Mouse (Mus musculus) lung, postnatal 36 days (tissue): Measurements from ENCODE around the gene Dirc2.
A peak's percentile ranks its signal among the peaks of the same experiment; 100 is the strongest.

Experiments used
- DNase-seq: peaks from one replicate; pipeline ENCODE4 v3.0.0; 2022; ENCODE audit warnings: mixed read lengths

Gene Dirc2

DNA sequence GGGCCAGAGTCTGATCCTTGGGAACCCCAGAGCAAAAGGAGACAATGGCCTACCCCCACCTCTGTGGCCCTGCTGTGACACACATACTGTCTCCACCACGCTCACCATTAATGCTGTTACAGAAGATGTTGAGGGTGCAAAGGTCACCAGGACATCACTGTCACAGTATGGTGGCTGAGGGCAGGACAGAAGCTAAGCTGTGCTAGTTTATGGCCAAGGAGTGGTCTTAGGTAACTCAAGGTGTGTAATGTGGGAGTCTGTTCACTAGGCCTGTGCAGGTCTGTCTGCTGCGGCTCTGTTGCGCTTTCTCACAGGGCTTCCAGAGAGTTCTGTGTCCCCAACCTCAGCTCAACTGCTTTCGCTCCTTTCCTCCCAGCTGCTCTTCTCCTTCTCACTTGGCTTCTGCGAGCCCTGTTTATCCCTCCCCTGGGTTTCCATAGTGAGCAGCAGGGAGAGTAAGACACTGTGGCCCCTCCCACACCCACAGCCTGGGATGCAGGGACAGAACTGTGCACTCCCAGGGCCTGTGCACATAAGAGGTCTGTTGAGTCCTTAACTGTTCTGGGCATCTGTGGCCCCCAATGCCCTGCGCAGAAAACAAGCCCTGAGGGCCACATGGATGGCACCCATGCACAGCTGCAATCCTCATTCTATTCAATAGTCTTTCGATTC, 30.9 kb downstream of the Dirc2 start:
- DNase-seq, result no peak

DNA sequence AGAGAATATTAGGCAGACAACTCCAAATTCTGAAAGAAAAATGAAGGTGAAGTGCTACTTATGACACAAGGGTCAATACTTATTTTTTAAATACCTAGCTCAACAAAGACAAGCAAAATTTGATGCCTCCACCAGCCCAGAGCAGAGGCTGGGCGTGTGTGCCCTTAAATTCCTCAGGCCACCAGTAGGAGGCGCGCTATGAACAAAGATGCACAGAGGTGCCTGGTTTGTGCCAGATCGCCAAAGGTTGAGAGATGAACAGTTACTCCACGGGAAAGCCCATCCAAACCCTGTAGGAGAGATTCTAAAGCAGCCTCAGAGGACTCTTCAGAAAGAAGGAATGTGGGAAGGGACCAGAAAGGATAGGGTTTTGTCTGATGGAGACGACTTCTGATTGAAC, 35.1 kb downstream of the Dirc2 start:
- DNase-seq, result peak; percentile 78

DNA sequence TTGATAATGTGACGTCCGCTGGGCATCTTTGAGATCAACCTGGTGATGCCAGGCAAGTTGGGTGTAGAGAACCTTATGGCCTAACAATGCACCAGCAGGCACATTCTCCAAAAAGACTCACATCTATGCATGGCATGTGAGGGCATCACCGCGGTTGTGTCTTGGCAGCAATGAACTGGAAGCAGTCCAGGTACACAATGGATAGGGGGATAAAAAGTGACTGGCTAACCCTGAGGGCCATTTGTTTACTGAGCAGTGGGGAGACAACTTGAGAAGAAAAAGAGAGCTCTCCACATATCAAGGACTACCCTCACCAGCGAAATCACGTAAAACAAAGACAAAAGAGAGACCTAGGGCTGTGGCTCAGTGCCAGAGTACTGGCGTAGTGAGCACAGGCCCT, 37.1 kb downstream of the Dirc2 start:
- DNase-seq, result no peak

DNA sequence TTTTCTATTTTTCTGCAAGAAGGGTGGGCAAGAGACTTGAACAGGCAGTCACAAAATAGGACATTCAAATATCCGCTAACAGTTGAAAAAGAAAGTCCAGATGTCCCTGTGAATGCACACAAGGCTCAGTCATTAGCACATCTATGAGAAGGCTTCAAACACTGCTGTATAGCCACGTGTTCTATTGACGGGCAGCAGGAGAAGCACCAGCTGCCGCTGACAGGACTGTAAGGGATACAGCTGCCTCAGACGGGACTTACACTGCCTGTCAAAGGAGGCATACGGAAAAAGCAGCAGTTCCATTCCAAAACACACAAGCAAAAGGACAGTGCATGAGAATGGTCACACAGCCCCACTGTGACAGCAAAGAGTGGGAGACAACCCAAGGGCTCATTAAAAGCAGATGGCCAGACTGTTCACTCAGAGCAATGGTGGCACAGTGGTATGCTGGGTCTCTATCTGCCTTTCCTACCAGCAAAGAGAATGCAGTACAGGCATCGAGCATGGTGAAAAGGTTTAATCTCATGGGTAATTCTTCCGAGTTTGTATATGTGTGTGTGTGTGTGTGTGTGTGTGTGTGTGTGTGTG, 39.9 kb downstream of the Dirc2 start:
- DNase-seq, result peak; percentile 8

DNA sequence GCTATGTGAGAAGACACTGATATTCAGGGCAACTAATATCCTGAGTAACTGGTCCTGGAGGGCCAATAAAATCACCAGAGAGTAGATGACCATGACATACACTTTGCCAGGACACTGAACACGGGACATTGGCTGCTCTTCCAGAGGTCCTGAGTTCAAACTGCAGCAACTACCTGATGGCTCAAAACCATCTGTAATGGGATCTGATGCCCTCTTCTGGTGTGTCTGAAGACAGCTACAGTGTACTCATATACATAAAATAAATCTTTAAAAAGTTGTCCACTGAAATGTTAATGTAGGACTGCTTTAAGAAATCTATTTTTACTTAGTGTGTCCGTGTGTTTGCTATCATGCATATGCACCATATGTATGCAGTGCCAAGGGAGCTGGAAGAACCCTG, 42.6 kb downstream of the Dirc2 start:
- no peak for DNase-seq

DNA sequence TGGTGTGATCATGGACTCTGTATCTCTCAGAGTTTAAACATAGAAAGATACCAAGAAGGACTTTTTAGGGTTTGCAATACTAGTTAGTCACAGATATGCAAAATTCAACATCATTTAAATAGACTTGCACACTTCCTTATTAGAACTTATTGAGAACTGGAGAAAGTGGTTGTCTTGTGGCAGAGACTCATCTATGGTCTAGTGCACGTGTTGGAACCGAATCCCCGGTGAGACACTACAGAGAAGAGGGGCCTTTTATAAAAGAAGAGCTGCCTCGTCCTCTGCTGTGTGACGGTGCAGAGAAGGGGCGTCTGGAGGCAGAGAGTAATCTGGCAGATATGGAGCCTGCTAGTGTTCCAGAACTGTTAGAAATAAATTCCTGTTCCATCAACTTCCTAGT, 44.6 kb downstream of the Dirc2 start:
- no peak for DNase-seq

DNA sequence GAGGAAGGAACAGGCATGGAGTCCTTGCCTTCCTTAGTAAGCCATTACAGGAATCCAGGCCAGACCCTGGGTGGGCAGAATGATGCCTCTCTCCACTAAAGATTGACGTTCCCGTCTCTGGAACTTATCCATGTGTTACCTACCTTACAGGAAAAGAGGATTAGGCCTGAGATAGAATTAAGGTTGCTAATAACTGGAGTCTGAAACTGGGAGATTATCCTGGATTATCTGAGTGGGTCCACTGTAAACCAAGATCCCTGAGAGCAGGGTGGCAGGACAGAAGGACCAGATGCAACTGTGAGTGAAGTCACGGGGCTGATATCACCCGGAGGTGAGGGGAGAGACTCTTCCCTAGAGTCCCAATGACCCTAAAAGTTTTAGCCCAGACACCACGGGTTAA, 51.4 kb downstream of the Dirc2 start:
- DNase-seq, result no peak

DNA sequence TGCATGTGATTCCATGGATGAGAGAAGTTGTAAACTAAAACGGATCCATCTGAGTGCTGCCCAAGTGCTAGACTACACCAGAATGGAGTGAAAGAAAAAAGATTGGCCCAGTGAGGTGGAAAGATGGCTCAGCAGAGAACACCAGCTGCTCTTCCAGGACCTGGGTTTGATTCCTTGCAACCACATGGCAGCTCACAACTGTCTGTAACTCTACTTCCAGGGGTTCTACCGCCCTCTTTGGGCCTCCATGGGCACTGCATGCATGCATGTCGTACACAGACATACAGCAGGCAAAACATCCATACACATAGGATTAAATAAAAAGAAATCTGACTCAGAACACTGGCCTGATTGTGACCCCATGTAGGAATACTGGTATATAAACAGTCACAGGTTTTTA, 52.9 kb downstream of the Dirc2 start:
- no peak for DNase-seq

DNA sequence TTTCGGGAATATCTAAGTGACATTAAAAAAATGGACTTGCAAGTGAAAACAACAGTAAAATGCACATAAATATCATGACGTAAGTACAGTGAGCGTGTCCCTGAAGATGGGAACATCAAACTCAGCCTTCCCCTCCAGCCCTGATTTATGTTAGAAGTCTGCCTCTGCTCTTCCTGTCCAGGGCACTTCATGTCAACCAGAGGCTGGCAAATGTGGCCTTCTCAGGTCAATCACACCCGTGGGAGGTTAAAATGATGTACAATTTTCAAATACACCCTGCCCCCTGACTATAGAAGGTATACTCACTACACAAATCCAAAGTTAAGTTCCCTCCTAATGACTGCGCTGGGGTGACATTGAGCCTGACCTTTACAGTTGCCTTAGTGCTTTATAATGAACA, 53.4 kb downstream of the Dirc2 start:
- no peak for DNase-seq

DNA sequence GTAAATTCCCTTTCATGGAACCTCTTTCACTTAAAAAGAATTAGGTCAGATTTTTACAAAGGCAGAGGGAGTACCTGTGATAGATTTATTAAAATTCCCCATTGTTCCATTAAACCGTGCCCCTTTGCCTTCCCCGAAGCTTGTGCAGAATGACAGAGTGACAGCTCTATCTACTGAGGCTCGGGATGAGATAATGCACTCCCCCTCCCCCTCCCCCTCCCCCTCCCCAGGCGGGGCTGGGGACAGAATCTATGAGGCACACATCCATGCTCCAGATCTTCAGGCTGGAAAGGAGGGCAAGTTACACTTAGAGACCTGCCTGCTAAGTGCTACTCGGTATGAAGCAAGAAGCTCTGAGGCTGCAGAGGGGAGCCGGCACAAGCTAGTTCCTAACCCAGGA, 53.8 kb downstream of the Dirc2 start:
- DNase-seq, result no peak

DNA sequence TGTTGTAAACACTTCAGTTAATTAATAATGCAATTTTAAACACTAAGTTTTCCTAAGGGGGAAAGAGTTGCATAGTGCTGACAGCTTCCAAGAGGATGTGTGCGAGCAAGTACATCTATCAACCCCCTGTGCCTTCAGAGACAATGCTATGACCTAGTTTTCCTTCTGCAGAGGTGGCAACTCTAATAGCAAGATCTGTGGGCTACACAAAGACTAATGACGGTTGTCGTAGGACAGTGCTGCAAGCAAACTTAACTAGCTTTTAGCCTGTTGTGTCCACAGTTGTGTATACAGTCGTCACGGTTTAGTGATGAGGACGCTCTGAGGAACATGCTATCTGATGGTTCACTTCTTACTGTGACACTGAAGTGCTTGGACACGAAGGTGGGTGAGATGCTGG, 54.5 kb downstream of the Dirc2 start:
- no peak for DNase-seq

DNA sequence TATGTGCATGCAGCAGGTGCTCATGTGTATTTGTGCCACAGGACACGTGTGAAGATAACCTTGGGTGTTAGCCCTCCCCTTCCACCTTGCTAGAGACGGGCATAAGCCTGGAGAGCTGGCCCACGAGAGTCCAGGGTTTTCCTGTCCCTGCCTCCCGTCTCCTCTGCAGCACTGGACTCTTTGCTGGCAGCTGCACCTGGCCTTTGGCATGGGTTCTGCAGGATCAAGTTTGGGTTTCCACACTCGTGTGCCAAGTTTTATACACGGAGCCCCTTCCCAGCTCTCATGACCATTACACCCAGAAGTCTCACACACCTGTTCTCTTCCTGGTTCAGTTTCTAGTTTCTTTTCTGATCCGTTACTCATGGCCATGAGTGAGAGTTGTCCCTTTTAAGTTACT, 55.5 kb downstream of the Dirc2 start:
- DNase-seq, result no peak

DNA sequence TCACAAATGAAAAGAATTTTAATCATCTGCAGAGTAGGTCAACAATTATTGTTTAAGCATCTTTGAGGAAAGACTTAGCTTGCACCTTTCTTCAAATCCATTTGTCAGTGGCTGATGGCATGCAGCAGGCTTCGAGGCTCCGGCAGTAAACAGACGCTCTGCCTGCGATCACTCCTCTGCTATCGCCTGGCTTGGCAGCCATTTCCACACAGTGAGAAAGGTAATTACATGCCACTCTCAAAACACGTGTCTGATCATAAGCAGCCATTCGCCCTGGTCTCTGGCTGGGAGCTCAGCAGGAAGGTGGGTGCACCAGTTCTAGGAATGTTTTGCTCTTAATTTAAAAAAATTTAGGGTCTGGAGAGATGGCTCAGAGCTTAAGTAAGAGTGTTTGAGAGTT, 58.2 kb downstream of the Dirc2 start:
- no peak for DNase-seq

DNA sequence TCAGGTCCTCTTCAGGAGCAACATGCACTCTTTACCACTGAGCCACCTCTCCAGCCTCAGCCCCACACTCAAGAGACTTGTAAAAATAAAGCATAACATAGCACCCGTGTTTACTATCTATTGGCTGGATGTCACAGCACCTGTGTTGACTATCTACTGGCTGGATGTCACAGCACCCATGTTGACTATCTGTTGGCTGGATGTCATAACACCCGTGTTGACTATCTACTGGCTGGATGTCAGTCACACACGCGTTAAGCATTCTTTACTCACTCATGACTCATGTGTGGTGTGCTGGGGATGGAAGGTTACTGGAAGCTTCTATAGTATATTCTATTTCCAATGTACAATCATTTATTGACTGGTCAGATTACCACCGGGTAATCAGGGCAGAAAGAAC, 62.2 kb downstream of the Dirc2 start:
- DNase-seq, result no peak

DNA sequence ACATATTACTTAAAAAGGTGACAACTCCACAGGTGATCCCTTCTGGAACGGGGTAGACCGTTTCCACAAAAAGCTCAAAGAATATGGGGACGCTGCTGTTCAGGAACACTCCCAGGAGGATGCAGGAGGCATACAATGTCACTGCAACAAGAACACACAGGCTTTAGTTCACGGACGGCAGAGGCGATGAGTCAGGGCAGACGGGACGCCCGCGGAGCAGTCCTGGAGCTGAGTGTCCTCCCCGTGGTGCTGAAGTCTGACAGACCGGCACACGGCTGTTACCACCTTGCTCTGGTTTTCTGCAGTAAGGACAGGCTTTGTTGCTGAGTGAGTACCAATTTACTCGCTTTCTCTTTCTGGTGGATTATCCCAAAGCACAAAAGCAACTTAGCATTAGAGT, 64.4 kb downstream of the Dirc2 start:
- no peak for DNase-seq

DNA sequence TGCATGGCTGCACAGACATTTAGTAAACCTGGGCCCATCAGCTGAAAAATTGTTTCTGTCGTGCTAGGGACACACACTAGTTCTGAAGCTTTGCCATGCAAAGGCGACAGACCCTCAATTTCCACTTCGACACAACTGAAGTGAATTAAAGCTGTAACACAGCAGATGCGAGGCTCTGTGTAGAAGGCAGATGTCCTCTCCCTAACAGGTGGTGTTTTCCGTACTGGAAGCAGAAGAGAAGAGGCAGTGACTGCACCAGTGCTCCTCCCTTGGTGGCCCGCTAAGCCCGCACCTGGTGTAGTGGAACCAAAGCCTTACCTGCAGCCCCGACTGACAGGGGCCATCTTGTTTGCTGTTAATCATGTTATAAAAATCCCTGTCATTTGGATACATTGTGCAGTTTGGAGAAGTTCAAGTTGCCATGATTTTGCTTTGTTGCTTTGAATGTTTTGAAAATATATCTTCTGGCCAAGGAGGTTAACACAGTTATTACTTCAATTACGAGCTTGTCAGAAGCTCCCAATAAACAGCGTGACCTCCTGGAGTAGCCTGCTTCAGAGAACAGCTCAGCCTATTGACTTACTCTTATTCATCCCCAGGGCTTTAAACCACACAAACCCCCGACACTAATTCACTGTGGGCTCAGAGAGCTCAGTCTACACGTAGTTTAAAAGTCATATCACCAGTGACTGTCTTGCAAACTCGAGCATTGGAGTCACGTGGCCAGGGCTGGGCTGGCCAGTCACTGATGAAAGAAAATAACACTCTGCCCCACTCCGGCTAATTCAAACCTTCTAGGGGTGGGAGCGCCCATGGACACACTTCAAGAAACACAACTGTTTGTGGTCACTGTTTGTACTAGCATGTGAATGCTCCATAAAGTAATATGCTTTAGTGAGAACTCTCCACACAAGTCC, 65.1 kb downstream of the Dirc2 start:
- DNase-seq, result no peak

DNA sequence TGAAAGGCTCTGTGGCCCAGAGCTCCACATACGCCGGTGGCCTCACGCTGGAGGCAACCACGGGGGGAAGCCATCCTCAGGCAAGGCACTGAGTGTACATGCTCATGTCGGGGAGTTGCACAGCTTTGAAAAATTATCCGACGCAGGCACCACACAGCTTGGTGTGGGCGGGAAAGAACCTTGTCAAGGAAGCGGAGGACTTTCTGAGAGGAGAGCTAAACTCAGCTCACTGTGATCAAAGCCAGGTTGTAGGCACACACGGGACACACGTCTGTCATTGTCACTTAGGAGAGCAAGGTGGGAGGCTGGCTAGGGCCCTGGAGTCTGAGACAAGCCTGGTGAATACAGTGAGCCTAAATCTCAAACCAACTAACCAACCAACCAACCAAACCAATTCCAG, 67.3 kb downstream of the Dirc2 start:
- no peak for DNase-seq

DNA sequence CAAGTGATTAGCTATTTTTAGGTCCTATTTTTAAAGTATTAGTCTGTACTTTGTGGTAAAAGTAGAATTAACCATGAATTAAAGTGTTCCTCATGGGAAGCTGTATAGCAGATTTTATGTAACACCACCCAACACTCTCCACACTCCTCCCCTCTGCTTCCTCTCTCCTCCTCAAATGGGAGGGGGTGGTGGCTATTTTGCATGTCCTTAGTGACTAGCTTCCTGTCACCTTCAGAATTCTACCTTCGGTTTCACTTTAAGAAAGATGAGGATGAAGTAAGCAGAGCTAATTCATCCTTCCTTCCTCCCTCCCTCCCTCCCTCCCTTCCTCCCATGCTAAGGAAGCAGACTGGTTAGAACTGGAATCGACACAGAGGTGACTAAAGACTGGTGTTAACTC, 73.1 kb downstream of the Dirc2 start:
- DNase-seq, result no peak

DNA sequence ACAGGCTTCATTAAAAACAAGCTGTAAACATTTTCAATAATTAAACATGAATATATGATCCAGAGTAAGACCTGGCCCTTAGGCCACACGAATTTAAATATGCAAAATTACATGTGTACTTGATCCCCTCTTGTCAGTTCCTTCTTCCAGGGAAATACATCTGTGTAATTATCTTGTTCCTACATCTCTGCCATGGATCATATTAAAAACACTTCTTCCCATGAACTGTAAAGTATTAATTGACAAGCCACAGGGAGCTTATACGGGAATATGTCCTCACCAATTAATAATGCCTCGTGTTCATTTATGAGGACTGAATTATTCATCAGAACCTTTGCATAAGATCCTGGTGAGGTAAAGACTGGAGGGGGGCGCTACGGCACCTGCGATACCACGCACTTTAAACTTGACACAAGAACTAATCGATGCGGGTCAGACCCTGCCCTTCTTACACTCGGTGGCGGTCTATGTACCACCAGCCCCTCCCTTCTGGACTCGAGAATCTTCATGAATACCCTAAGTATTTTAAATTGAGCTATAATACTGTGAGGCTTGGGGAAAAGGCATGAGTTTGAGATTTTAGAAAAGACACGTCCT, 74.8 kb downstream of the Dirc2 start:
- DNase-seq, result no peak

DNA sequence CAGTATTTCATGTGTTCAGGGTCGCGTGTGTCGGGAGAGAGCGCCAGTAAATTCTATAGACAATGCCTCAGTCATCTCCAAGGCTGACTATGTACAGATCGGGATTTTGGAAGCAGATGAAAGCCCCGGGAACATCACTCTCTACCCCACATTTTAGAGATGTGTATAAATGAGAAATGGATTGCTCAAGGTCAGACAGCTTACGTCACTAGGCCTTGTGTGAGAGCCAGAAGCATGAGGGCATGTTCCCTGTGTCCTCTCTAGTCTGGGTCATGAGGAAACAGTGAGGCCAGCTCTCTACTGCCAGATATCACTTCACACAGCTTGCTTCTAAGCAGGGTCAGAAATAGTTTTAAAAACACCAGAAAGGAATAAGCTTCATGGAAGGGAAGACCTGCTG, 77.5 kb downstream of the Dirc2 start:
- peak; percentile 23 for DNase-seq

DNA sequence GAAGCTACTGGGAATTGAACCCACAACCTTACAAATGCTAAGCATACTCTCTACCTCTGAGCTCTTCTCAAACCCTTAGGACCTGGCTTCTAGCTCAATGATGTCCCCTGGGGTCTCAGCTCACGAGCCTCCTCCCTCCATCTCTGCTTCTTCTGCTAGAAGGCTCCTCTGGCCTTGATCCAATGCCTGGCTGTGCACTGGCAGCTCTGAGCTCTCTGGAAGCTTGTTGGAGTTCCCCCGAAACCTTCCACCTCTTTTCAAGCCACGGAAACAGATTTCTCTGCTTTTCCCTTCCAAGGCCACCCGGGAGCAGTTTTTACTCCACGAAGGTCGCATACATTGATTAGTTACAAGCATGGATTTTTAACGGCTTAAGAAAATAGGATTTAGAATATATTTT, 82.7 kb downstream of the Dirc2 start:
- DNase-seq, result no peak

DNA sequence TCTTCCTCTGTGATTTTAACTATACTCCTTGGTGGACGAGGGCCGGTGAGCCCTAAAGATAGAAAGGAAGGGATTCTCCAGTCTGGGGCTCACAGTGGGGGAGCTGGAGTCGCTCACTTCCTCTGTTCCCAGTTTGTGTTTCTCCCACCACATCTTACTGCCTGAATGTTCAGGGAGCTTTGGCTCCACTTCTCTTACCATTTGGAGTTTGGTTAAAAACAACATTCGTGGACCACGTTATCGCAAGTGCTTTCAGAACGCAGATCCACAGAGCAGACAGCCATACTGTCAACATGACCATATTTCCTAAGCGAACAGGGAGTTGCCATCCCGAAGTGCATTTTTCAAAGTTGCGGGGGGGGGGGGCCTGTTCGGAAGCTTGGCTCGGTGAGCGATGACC, 84.1 kb downstream of the Dirc2 start:
- DNase-seq, result no peak

DNA sequence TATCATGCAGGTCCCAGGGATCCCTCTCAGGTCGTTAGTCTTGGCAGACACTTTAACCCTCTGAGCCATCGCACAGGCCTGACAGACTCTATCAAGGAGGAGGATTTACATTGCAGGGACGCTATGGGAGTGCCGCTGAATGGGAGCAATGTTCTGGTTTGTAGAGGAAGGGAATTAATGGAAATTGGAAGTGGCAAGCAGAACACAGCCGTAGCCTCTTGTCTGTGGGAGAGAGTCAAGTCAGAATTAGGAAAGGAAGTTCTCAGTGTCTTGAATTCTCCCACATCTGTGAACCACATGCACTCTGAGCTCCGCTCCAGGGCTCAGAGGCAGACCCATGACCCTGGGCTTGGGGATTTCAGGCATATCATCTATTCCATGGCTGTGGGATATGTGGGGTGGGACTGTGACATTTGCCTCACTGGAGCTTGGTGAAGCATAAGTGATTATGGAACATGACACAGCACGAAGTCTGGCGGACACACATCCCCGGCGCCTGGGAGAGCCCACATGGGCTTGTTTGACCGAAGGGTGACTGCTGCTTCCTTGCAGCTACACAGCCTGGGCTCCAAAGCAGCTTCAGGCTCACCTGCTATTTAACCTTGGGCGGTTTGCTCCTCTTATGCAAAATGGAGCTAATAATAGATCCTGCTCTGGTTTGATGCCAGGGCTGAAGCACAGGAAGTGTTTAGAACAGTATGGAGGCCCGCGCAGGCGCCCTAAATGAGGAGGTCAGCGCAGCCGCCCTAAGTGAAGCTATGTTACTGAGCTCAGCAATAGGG, 87.6 kb downstream of the Dirc2 start:
- DNase-seq, result no peak
